Mouse (Mus musculus) midbrain, embryonic 10.5 days (tissue): Measurements from ENCODE around the gene Npsr1. TPM values are rescaled to one million over a fixed set of nuclear protein-coding genes. Genes with fewer than 3 reads are reported as not detected.

Experiments
- DNase-seq: peaks from one replicate; pipeline ENCODE4 v3.0.0-alpha.2; 2017; ENCODE audit warnings: low spot score
- H3K27ac ChIP-seq: fragments of 300-500 bp; sonication (generic); replicated peaks from 2 replicates; pipeline ENCODE4 v1.5.1; 2016; ENCODE audit warnings: mild to moderate bottlenecking
- H3K27me3 ChIP-seq: fragments of 300-500 bp; sonication (generic); 2 replicates; pipeline ENCODE4 v1.6.1; 2016; ENCODE audit warnings: low read depth, mild to moderate bottlenecking; ENCODE audit not compliant: poor library complexity, severe bottlenecking
- H3K36me3 ChIP-seq: fragments of 300-500 bp; sonication (generic); 2 replicates; pipeline ENCODE4 v1.6.1; 2016; ENCODE audit warnings: mild to moderate bottlenecking, moderate library complexity
- H3K4me1 ChIP-seq: fragments of 300-500 bp; sonication (generic); 2 replicates; pipeline ENCODE4 v1.6.1; 2016
- H3K4me3 ChIP-seq: fragments of 300-500 bp; sonication (generic); 2 replicates; pipeline ENCODE4 v1.5.1; 2016; ENCODE audit warnings: mild to moderate bottlenecking, moderate library complexity
- H3K9me3 ChIP-seq: fragments of 300-500 bp; sonication (generic); replicated peaks from 2 replicates; pipeline ENCODE4 v1.6.1; 2016; ENCODE audit warnings: mild to moderate bottlenecking
- WGBS: fragments of 180-500 bp; shearing (Covaris S2); methylation state at CpG from one replicate; pipeline ENCODE4 v1.1.7; 2016; 5-methylcytosine and 5-hydroxymethylcytosine counted together
- polyA plus RNA-seq: library from polyadenylated mRNA; unstranded; fragments of >200 nt; fragmentation: Nextera tagmentation; extraction: Ambion mirVana; gene quantifications from 2 replicates; pipeline ENCODE4 v1.2.1, GENCODE M21; 2016

Gene Npsr1
- polyA plus RNA-seq, 1 experiment from 2014 or later = not detected

DNA sequence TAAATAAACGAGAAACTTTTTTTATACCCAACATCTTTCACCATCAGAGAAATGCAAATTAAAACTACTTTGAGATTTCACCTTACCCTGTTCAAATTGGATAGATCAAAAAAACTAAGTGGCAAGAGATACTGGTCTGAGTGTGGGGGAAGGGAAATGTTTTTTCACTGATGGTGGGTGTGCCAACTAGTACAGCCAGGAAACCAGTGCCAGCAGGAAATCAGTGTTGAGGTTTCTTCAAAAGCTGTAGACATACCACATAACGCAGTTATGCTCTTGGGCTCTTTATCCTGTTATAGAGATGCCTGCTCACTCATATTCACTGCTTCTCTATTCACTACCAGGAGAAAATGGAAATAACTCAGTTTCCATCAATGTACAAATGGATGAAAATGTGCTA is 233.9 kb downstream of the Npsr1 start:
- Histone ChIP-seq H3K9me3 (no peaks in the 10 kb centered on the region), H3K27ac (no peak overlapping the region), H3K4me3 (no peak overlapping the region), H3K4me1 (no peaks in the 10 kb centered on the region), H3K36me3 (no peaks in the 10 kb centered on the region), H3K27me3 (no peaks in the 10 kb centered on the region)
- no peak for DNase-seq
- WGBS = 82% methylated on average over 2 of the region's 2 CpGs

DNA sequence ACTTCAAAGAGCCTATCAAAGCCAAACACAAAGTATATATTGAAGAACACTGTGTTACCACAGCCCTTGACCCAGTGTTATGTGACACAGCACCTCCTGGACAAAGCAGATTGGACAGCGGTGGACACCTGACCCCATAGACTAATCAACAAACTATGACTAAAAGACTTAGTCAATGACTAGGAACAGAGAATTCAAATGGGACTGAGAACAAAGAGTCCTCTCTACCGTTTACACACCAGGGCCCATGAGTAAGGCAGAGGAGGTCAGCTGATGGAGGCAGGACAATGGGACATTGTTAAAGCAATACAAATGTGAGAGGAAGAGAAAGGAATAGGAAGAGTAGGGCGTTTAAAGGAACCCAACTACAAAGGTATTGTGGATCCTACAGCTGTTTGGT is 243.5 kb downstream of the Npsr1 start:
- H3K9me3 ChIP-seq = no peaks in the 10 kb centered on the region
- DNase-seq = no peak
- H3K4me1 ChIP-seq = no peaks in the 10 kb centered on the region
- no peak overlapping the region for H3K27ac ChIP-seq
- WGBS = 48% methylated on average over 3 of the region's 3 CpGs
- no peaks in the 10 kb centered on the region for H3K27me3 ChIP-seq
- H3K4me3 ChIP-seq = no peak overlapping the region
- H3K36me3 ChIP-seq = no peaks in the 10 kb centered on the region

DNA sequence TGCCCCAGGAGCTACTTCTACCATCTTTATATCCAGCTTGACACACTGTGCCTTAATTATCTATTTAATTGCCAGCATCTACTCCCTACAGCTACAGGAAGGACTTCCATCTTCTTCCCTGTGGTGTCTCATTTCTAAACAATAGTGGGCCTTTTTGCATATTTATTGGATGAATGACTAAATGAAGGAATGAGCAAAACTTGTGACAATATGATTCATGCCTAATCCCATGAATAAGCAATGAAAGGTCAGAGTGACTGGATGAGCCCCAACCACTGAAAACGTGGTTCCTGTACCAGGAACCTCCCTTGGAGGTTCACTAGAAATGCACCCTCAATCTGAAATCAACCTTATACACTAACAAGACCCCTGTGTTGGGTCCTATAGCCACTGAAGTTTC is 249.2 kb downstream of the Npsr1 start:
- 27% methylated on average over 1 of the region's 1 CpGs for WGBS
- no peak for DNase-seq
- no peak overlapping the region for H3K27ac ChIP-seq
- no peaks in the 10 kb centered on the region for H3K9me3 ChIP-seq
- H3K4me3 ChIP-seq = no peak overlapping the region
- H3K4me1 ChIP-seq = no peaks in the 10 kb centered on the region
- H3K36me3 ChIP-seq = no peaks in the 10 kb centered on the region
- H3K27me3 ChIP-seq = no peaks in the 10 kb centered on the region

DNA sequence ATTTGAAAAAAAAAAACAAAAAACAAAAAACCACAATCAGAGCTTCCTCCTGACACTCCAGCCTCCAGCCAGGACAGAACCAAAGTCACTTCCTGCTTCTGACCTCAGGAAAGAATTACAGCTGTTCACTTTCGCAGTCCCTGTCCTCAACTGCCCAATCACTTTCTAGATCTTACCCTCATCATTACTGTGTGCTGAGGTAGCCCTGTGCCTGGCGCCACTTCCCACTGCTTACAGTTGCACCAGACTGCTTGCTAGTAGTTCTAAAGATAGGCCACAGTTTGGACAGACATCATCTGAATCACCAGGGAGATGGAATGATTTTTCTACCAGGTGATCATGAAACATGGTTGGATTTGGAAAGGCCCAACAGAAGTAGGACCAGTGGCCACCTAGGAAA is 251.7 kb downstream of the Npsr1 start:
- Histone ChIP-seq H3K27me3 (no peaks in the 10 kb centered on the region), H3K27ac (no peak overlapping the region), H3K36me3 (no peaks in the 10 kb centered on the region), H3K4me3 (no peak overlapping the region), H3K9me3 (no peaks in the 10 kb centered on the region), H3K4me1 (no peaks in the 10 kb centered on the region)
- DNase-seq = no peak
- WGBS = 92% methylated on average over 2 of the region's 2 CpGs

DNA sequence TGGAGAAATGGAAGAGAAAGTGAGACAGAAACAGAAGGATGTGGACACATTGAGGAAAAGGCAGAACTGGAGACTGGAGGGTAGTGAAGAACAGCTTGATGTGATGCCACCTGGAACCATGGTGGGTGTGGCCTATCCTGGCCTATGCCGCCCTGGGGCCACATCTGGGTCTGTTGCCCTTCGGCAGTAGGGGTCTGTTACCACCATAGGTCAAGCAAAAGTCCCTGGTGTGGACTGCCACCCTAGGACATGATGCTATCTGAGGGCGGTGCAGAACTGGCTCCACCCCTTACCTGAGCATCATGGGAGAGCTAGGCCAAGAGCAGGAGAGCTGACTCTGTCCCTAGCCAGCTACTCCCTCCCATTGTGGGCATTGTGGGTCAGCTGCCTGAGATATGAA is 253.6 kb downstream of the Npsr1 start:
- 87% methylated on average over 3 of the region's 3 CpGs for WGBS
- H3K9me3 ChIP-seq = no peaks in the 10 kb centered on the region

More for the DNA sequence above, 253.6 kb downstream of the Npsr1 start:
- H3K4me3 ChIP-seq = no peak overlapping the region
- no peak for DNase-seq
- H3K27ac ChIP-seq = no peak overlapping the region
- H3K36me3 ChIP-seq = no peaks in the 10 kb centered on the region
- H3K27me3 ChIP-seq = no peaks in the 10 kb centered on the region
- no peaks in the 10 kb centered on the region for H3K4me1 ChIP-seq
